Mouse (Mus musculus): Measurements from ENCODE around the gene Btnl10.

DNA sequence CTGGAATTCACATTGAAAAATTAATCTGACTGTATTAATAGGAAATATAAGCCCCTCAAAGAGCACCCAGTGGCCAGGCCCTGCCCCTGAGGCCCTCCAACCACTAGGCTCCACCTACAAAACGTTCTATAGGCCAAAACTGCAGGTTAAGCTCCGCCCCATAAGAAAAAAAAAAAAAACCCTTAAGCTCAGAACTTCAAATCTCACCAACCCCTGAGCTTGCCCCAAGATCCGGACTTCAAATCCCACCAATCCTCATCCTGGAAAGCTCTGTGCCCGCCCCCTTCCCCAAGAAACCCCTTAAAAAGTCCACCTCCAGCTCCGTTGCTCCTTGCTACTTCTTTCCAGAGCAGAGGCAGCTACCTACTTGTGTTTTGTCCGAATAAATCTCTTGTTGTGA is 12.9 kb upstream of the Btnl10 start:
- TF ChIP-seq POLR2A (IDR thresholded peaks at IDR 0.05; ENCODE audit: borderline replicate concordance, extremely low read depth, insufficient read depth, insufficient read length, poor library complexity, severe bottlenecking) = no peak
- TF ChIP-seq CTCF (IDR thresholded peaks at IDR 0.05; ENCODE audit: borderline replicate concordance, extremely low read depth, insufficient read depth, insufficient read length) = no peak
